Mouse (Mus musculus) olfactory bulb, adult 2 months (tissue): ENCODE data around the gene Ccdc155.

Source experiments
- CTCF ChIP-seq: fragments of 200-500 bp; IDR thresholded peaks from 2 replicates; pipeline ENCODE4 v1.5.1; 2012; ENCODE audit warnings: low read depth, mild to moderate bottlenecking, low read length, moderate library complexity; ENCODE audit not compliant: insufficient read depth
- POLR2A ChIP-seq: fragments of 200-500 bp; IDR thresholded peaks from 2 replicates; pipeline ENCODE4 v1.6.1; 2012; ENCODE audit warnings: mild to moderate bottlenecking, low read depth, low read length, moderate library complexity; ENCODE audit not compliant: insufficient read depth

DNA sequence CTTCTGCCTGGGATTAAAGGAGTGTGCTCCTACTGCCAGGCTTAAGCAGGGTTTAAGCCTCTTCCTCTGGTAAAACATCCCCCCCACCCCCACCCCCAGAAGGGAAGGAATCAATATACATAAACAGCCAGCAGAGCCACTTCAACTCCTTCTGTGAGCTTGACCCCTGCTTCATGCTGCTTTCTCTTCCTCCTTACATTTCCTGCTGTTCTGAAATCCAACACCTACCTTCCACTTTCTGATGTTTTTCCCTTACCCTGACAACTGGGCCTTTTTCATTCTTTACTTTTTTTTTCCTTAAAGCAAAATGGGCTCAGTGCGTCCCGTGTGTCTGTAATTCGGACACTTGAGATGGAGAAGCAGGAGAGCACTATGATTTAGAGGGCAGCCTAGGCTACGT lies 54.4 kb downstream of the Ccdc155 start:
- no peak for TF ChIP-seq CTCF
- TF ChIP-seq POLR2A, result no peak
